Mouse (Mus musculus) kidney, embryonic 14.5 days (tissue): ENCODE data around the gene 1700067K01Rik. TPM values are rescaled to one million over a fixed set of nuclear protein-coding genes. Genes with fewer than 3 reads are reported as not detected.
A peak's percentile ranks its signal among the peaks of the same experiment; 100 is the strongest.

Experiments
- ATAC-seq: fragments of 200-750 bp; cut with Nextera tagmentation; 2 replicates; pipeline ENCODE4 v1.8.0; 2017; ENCODE audit warnings: moderate number of reproducible peaks, mild to moderate bottlenecking, moderate TSS enrichment, moderate library complexity; ENCODE audit not compliant: low FRiP score, low TSS enrichment
- H3K27ac ChIP-seq: fragments of 300-500 bp; sonication (generic); 2 replicates; pipeline ENCODE4 v1.5.1; 2014; ENCODE audit warnings: low read depth, mild to moderate bottlenecking, low read length, moderate library complexity, mixed read lengths
- H3K27me3 ChIP-seq: fragments of 300-500 bp; sonication (generic); 2 replicates; pipeline ENCODE4 v1.6.1; 2014; ENCODE audit warnings: mild to moderate bottlenecking, low read length; ENCODE audit not compliant: control insufficient read depth, insufficient read depth
- H3K36me3 ChIP-seq: fragments of 300-500 bp; sonication (generic); 2 replicates; pipeline ENCODE4 v1.6.1; 2014; ENCODE audit warnings: low read length, mixed read lengths; ENCODE audit not compliant: control insufficient read depth, insufficient read depth
- H3K4me1 ChIP-seq: fragments of 300-500 bp; sonication (generic); 2 replicates; pipeline ENCODE4 v1.6.1; 2014; ENCODE audit warnings: low read length, mixed read lengths; ENCODE audit not compliant: control insufficient read depth, insufficient read depth
- H3K4me2 ChIP-seq: fragments of 300-500 bp; sonication (generic); replicated peaks from 2 replicates; pipeline ENCODE4 v1.6.1; 2014; ENCODE audit warnings: low read depth, mild to moderate bottlenecking, low read length
- H3K4me3 ChIP-seq: fragments of 300-500 bp; sonication (generic); 2 replicates; pipeline ENCODE4 v1.5.1; 2014; ENCODE audit warnings: mild to moderate bottlenecking, low read length
- H3K9ac ChIP-seq: fragments of 300-500 bp; sonication (generic); 2 replicates; pipeline ENCODE4 v1.6.1; 2014; ENCODE audit warnings: low read depth, mild to moderate bottlenecking, low read length, moderate library complexity
- H3K9me3 ChIP-seq: fragments of 300-500 bp; sonication (generic); 2 replicates; pipeline ENCODE4 v1.6.1; 2016; ENCODE audit warnings: low read length; ENCODE audit not compliant: control insufficient read depth
- WGBS: fragments of 180-500 bp; shearing (Covaris S2); extraction: QIAGEN DNeasy Blood & Tissue Kit; methylation state at CpG from one replicate; pipeline ENCODE4 v1.1.7; 2014; 5-methylcytosine and 5-hydroxymethylcytosine counted together
- polyA plus RNA-seq: library from polyadenylated mRNA; unstranded; fragments of >200 nt; fragmentation: Nextera tagmentation; extraction: Ambion mirVana; gene quantifications from 2 replicates; pipeline ENCODE4 v1.2.1, GENCODE M21; 2014

1700067K01Rik gene
- polyA plus RNA-seq, 1 experiment from 2014 or later = 1.2 TPM

DNA sequence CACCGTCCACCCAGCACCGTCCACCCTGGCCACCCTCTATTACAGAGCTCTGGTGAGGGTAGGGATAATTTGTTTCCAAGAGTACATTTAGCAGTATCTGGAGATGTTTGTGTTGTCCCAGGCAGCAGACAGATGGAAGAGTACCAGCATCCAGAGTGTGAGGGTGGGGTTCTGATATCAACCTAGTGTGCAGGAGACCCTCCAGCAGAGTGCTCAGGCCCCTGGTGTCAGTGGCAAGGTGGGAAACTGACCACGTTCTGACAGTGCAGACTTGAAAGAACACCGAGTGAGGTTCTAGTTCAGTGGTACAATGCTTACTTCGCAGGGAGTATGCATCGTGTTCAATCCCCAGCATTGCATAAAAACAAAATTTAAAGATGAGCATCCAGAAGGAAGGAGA is 29.6 kb upstream of the 1700067K01Rik start:
- peaks cover 35% of the 10 kb centered on the region for H3K36me3 ChIP-seq
- WGBS = 78% methylated on average over 6 of the region's 6 CpGs
- ATAC-seq = no peak

DNA sequence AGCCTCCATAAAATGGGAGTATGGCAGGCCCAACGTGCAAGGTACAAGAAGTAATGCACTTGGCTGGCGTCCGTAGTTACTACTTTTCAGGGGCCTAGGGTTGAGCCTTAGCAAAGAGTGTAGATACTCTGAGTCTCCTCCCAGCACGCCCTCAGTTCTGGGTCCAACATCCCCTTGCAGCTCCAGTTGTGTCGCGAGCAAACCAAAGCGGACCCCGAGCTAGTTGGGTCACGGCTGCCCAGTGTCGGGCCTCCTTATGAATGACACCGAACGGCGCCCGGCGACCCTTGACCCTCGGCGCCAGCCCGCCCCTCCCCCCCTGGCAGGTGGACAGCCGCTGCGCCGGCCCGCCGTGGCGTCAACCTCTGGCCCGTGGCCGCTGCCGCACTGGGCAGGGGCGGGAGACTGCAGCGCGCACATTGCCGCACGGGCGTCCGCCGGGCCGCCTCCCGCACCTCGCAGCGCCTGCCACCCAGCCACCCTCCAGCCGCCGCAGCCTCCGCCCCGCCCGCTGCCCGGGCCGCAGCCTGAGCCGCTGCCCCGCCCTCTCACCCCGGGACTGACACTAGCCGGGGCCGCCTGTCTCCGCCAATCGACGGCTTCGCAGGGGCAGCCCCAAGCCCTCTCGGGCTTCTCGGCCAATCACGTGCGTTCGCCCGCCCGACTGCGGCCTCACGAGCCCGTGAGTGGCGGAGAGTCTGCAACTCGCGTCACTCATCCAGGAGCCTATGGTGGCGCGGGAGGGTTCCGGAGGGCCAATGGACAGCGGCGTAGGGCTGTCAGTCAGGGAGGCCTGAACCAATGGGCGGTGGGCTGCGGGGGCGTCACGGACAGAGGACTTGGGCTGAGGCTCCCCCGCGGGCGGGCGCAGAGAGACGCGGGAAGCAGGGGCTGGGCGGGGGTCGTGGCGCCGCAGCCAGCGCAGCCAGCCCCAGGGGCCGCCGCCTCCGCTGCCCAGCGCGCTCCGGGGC is 28.9 kb upstream of the 1700067K01Rik start, which contains the start of gene Prkaca:
Gene Prkaca (plus strand): TSS at position 844 of the 971 bp plus-strand sequence.
- Histone ChIP-seq H3K4me2 (peak within 1 kb of the TSS; percentile 94), H3K9me3 (no peaks in the 10 kb centered on the region), H3K4me1 (peaks cover 23% of the 10 kb centered on the region), H3K36me3 (peaks cover 28% of the 10 kb centered on the region), H3K4me3 (peak within 1 kb of the TSS; percentile 92), H3K27ac (0 out of 2 replicates have a peak within 1 kb of the TSS, but pooled peaks have one; percentile 51), H3K27me3 (no peaks in the 10 kb centered on the region), H3K9ac (peak within 1 kb of the TSS; percentile 89)
- ATAC-seq = peak; percentile 100
- WGBS = under 1% methylated on average over 77 of the region's 94 CpGs

More for the DNA sequence above, 29.6 kb upstream of the 1700067K01Rik start:
- H3K4me1 ChIP-seq = peaks cover 16% of the 10 kb centered on the region; the same call in 1 of the 2 replicates
- H3K27ac ChIP-seq = no peak overlapping the region
- peak overlapping the region; percentile 82 for H3K4me2 ChIP-seq
- H3K4me3 ChIP-seq = peak overlapping the region; percentile 92
- no peaks in the 10 kb centered on the region for H3K27me3 ChIP-seq
- no peak overlapping the region for H3K9ac ChIP-seq
- no peaks in the 10 kb centered on the region for H3K9me3 ChIP-seq

DNA sequence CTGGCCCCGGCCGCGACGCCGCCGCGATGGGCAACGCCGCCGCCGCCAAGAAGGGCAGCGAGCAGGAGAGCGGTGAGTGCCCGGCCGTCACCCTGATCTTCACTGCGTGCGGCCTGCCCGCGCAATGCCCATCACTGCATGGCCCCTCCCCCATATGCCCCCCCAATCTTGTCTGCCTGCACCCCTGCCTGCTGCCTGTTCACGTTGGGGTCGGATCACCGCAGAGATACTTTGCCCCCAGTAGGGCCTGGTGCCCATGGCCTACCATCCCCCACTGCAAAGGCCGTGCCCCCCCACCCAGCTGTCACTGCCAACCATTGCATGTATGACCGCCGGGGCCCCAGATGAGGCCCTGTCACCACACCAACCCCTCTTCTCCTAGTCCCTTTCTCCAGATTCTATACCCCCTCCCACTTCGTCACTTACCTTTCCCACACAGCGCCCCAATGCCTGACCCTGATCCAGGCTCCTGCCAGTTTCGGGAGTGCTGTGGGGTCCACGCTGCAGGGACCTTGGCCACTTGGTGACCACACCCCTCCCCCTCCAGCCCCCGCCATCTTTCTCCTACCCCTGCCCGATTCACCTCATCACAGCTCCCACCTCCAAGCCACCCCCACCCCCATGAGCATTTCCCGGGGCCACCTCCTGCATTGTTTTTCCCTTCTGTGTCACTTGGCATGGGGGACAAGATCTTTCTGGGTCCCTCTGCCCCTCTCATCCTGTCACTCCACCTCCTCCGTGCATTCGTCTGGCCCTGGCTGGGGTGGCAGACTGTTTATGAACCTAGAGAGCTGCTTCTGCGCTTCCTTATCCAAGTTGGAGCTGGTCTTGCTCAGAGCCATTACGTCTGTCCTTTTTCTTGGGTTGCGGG is 27.9 kb upstream of the 1700067K01Rik start:
- Histone ChIP-seq H3K27ac (0 out of 2 replicates have a peak overlapping the region, but pooled peaks have one; percentile 11), H3K27me3 (no peaks in the 10 kb centered on the region), H3K36me3 (peaks cover 23% of the 10 kb centered on the region), H3K9me3 (no peaks in the 10 kb centered on the region), H3K4me3 (peak overlapping the region; percentile 92), H3K9ac (peak overlapping the region; percentile 89), H3K4me1 (peaks cover 27% of the 10 kb centered on the region), H3K4me2 (peak overlapping the region; percentile 94)
- peak; percentile 28 for ATAC-seq
- 4% methylated on average over 21 of the region's 37 CpGs for WGBS

GRCm38 (mm10) chr8:83974521-83974920 is 26.8 kb upstream of the 1700067K01Rik start:
- Histone ChIP-seq H3K4me1 (peaks cover 27% of the 10 kb centered on the region), H3K9ac (peak overlapping the region; percentile 5; the same call in 1 of the 2 replicates), H3K36me3 (peaks cover 16% of the 10 kb centered on the region), H3K4me3 (no peak overlapping the region), H3K27me3 (no peaks in the 10 kb centered on the region), H3K4me2 (no peak overlapping the region), H3K9me3 (no peaks in the 10 kb centered on the region), H3K27ac (no peak overlapping the region)
- no peak for ATAC-seq
- WGBS = 84% methylated on average over 4 of the region's 4 CpGs

DNA sequence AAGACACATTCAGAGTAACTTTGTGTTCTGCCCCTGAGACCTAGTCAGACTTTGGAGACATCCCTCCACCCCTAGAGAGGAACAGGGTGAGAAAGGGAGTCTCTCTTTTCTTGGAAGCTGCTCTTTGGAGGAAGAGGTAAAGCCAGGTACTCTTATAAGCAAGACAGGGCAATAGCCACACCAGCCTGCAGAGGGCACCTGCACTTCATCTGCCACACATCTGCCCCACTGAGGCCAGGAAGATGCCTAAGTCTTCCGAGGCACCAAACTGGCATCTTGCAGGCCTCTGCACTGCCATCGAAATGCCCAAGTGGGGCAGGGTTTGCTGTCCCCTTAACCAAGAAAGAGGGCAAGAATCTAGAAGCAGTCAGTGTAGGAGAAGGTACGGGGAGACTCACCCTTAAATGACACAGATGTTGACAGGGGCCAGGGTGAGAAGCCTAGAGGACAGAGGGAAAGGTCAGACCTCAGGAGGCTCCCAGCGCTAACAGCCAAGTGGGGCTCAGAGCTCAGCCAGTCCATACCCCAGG is 25.1 kb upstream of the 1700067K01Rik start:
- no peak overlapping the region for H3K4me2 ChIP-seq
- peaks cover 19% of the 10 kb centered on the region for H3K36me3 ChIP-seq
- H3K4me1 ChIP-seq = peaks cover 27% of the 10 kb centered on the region
- no peaks in the 10 kb centered on the region for H3K27me3 ChIP-seq
- WGBS = 78% methylated on average over 4 of the region's 4 CpGs
- H3K9ac ChIP-seq = no peak overlapping the region
- H3K4me3 ChIP-seq = no peak overlapping the region
- H3K9me3 ChIP-seq = no peaks in the 10 kb centered on the region
- ATAC-seq = no peak
- no peak overlapping the region for H3K27ac ChIP-seq

DNA sequence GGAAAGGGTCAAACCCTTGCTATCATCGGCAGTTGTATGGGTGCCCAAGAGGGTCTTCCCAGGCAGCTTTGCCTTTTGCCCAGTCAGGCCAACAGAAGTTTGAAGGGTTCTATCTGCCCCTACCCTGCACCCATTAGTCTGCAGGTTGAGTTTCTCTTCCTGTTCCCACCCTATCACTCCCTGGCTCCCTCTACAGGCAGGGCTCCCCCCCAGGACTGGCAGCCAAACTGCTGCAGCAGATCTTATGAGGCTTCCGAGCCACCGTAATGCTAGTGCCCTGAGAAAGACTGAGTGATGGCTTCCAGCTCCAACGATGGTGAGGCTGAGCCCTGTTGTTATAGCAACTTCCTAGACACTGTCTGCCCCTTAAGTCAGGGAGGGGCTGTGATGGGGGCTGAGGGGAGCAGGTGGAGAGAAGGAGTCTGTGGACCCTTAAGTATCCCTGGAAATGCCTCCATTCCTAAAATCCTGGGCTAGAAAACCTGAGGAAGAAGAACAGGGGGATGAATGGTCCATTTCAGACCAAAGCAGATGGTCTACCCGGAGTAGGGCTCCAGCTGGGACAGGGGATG is 24.4 kb upstream of the 1700067K01Rik start:
- Histone ChIP-seq H3K9me3 (no peaks in the 10 kb centered on the region), H3K9ac (no peak overlapping the region), H3K4me2 (no peak overlapping the region), H3K36me3 (peaks cover 26% of the 10 kb centered on the region), H3K4me1 (peaks cover 26% of the 10 kb centered on the region), H3K27me3 (no peaks in the 10 kb centered on the region), H3K27ac (no peak overlapping the region), H3K4me3 (no peak overlapping the region)
- no peak for ATAC-seq
- 82% methylated on average over 5 of the region's 5 CpGs for WGBS

DNA sequence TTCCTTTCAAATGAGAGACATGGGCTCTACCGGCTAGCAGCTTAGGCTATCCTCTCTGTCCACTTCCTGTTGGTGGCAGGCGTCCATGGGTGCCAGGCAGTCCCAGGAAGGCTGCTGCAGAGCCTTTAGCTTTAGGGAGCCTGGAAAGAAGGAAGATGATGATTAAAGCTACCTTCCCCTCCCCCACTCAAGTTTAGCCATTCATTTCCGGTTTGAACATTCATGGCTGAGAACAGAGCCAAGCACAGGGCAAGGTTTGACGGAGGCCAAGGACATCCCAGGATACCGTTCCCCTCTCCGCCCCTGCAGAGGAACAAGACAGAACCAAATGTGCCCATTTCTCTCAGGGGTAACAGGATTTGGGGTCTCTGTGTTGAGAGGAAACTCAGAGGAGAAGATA is 23.7 kb upstream of the 1700067K01Rik start:
- 0 out of 2 replicates have a peak overlapping the region, but pooled peaks have one; percentile 47 for H3K27ac ChIP-seq
- H3K36me3 ChIP-seq = peaks cover 34% of the 10 kb centered on the region
- no peaks in the 10 kb centered on the region for H3K27me3 ChIP-seq
- H3K9me3 ChIP-seq = no peaks in the 10 kb centered on the region
- H3K4me3 ChIP-seq = no peak overlapping the region; the same call in 1 of the 2 replicates
- H3K4me1 ChIP-seq = peaks cover 24% of the 10 kb centered on the region
- WGBS = 47% methylated on average over 6 of the region's 6 CpGs
- no peak overlapping the region for H3K9ac ChIP-seq
- H3K4me2 ChIP-seq = no peak overlapping the region
- no peak for ATAC-seq

GRCm38 (mm10) chr8:83978200-83978599 is 23.1 kb upstream of the 1700067K01Rik start:
- ATAC-seq = no peak
- H3K27me3 ChIP-seq = no peaks in the 10 kb centered on the region
- H3K27ac ChIP-seq = 0 out of 2 replicates have a peak overlapping the region, but pooled peaks have one; percentile 47
- H3K9me3 ChIP-seq = no peaks in the 10 kb centered on the region
- H3K4me2 ChIP-seq = no peak overlapping the region
- no peak overlapping the region for H3K4me3 ChIP-seq
- peaks cover 24% of the 10 kb centered on the region for H3K4me1 ChIP-seq
- 75% methylated on average over 9 of the region's 9 CpGs for WGBS
- H3K9ac ChIP-seq = no peak overlapping the region
- peaks cover 34% of the 10 kb centered on the region for H3K36me3 ChIP-seq
